Mouse (Mus musculus) left cerebral cortex, postnatal 25 days (tissue): Measurements from ENCODE around the gene Epb41. TPM values are rescaled to one million over a fixed set of nuclear protein-coding genes. Genes with fewer than 3 reads are reported as not detected.

Experiments
- DNase-seq, 2 experiments: peaks; one replicate each; pipeline ENCODE4 v3.0.0; 2022; ENCODE audit warnings: low spot score in 2 of 2, mixed read lengths in 1 of 2
- intact Hi-C: fragments of 180-260 bp; cut with DNase I; formaldehyde crosslinking; loops from one replicate; pipeline ENCODE4 v1.15.1; 2025
- total RNA-seq, 2 experiments: library from RNA; stranded (reverse); gene quantifications; 2 replicates each; pipeline ENCODE4 v1.2.3; 2021

The Epb41 gene
- total RNA-seq, 2 experiments from 2014 or later: 32.5 to 42.7 TPM

DNA sequence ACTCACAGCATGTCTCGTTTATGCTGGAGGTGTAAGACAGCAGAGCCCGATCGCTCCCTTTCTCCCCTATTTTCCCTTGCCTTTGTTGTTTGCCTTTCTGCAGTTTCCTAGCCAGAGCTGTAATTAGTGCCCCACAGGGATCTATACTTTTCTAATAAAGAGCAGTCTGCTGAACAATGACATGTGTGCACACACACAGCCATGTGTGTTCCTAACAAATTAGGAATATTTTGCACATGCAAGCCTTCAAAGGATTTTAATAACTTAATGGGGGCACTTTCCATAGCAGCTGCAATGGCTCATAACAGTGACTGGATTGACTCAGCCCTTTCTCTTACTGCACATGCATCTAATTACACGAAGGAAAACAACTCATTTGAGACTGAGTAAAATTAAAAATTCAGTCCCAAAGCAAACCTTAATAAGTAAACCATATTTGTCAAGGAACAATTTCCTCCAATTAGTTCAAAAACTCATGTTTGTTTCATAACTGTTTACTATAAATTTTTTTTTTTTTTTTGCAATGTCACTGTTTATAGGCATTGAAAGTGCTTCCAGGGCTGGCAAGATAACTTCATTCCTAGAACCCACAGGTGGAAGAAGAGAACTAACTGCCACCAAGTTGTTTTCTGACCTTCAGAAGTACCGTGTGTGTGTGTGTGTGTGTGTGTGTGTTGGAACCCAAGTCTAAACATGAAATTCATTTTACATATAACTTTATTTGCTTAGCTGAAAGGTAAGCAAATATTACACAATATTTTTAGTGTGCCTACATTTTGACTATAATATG lies 49.2 kb downstream of the Epb41 start:
- no peak for DNase-seq

GRCm38 (mm10) chr4:132025264-132025663 lies 49.9 kb downstream of the Epb41 start:
- DNase-seq: no peak
- intact Hi-C loops: no loop called here

More for the DNA sequence above, 49.2 kb downstream of the Epb41 start:
- intact Hi-C loops: no loop called here

GRCm38 (mm10) chr4:132023816-132024215 lies 51.3 kb downstream of the Epb41 start:
- no peak for DNase-seq
- intact Hi-C loops: no loop called here

DNA sequence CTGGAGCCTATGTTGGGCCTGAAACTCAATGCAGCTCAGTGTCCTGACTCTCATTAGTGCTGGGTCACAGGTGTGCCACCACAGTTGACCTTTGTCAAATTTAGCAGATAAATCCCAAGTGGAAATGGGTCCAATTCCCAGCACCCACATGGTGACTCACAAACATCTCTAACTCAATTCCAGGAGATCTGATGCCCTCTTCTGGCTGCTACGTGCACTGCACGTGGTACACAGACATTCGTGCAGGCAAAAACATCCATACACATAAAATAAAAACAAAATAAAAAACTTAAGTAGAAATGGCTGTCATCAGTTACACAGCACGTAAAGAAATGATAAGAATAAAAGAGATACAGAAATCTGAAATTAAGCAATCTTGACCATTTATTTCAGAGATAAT lies 52.5 kb downstream of the Epb41 start:
- DNase-seq: no peak
- intact Hi-C loops: no loop called here

DNA sequence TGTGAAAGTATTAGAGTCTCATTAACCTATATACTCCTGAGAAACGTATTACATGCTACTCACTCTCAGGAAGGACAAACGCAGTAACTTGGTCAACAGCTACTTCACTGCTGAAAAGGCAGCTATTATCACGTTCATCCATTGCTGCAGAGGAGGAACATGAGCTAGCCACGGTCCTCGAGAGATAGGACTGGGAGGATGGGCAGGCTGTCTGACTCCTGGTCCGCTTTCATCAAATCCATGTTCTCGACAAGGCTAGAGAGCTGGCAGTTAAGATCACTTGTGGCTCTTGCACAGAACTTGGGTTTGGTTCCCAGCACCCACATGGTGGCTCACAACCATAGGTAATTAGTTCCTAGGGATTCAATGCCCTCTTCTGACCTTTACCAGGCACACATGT lies 53.2 kb downstream of the Epb41 start:
- no peak for DNase-seq
- intact Hi-C loops: no loop called here

GRCm38 (mm10) chr4:132018547-132018946 lies 56.6 kb downstream of the Epb41 start:
- intact Hi-C loops: no loop called here
- DNase-seq: no peak

- DNase-seq: no peak
- intact Hi-C loops: no loop called here
Measured at GRCm38 (mm10) chr4:132015374-132015773, 59.7 kb downstream of the Epb41 start.

DNA sequence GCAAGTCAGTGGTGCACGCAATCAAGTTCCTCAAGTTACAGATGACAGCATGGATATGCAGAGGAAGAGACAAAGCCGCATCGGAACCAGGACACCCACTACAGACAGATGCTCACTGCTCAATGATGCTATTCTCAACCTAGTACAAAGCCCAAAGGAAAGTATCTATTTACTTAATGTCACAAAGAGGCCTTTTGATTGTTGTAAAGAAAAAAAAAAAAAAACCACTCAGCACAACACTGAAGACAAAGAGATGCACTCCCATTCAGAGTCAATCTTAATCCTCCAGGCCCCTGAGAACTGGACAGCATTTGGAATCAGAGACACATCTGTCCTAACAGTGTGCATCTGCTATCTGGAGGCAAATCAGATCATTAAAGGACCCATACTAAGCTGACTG lies 63.5 kb downstream of the Epb41 start:
- intact Hi-C loops: no loop called here
- DNase-seq: no peak

DNA sequence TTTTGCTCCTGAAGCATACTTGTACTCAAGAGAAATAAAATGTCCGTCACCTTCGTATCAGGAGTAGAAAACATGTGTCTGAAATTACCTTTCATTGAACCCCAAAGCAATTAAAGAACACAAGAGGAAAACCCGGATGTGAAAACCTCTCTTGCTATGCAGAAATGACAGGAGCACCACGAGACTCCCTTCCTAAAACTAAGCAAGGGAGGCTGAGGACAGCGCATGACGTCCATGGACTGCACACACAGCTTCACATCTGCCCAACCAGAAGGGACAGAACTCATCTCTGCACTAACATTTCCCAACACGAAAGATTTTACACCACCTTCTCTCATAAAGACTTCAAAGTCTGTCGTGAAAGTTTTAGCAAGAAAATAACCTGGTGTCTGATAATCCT lies 64.7 kb downstream of the Epb41 start:
- no peak for DNase-seq
- intact Hi-C loops: no loop called here

DNA sequence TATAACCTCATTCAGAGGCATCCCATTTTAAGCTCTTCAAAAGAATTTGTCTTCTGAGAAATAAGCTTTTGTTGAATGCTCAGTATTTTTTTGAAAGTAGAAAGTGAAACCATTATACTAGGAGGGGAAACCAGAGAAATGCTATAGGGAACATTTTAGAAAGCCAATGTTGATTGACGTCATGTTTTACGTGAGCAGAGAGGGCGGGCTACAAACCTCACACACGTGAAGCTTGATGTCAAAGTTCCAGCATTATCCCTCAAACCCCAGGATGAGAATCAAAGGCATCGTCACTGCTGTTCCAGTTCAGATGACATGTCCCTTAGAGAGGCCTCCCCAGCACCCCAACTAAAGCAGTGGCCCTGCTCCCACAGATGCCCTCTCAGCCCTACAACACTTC lies 66.9 kb downstream of the Epb41 start:
- no peak for DNase-seq
- intact Hi-C loops: no loop called here

DNA sequence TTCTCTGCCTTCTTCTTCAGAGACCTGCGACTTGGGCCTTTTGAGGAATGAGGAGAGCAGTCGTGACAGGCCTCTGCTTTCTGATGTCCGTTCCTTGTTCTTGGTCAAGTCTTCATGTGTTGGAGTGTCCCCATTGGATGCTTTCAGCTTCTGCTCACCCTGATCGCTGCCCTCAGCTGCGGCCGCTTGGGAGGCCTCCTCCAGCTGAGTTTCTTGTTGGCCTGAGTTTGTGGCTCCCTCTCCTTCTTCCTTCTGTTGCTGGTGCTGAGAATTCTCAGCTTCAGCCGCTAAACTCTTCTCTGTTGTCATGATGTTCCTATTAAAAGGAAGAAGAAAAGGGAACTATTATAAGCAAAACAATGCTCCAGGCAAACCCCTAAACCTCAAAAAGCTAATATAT lies 68.0 kb downstream of the Epb41 start:
- DNase-seq: no peak
- intact Hi-C loops: no loop called here

DNA sequence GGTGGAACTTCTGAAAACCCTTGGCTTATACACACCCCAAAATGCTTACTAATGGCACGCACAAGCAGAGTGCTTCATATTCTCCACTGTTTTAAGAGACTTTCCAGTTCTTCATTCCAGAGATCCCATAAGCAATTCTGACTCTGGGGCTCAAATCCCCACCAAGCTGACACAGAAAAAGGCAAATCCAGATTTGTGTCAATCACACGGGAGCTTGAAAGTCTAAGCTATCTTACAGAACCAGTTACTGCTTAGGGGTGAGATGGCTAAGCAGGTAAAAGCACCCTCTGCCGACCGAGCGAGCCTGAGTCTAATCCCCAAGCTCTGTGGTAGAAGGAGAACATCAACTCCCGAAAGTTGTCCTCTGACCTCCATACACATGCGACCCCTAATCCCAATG lies 76.5 kb downstream of the Epb41 start:
- intact Hi-C loops: no loop called here
- no peak for DNase-seq

DNA sequence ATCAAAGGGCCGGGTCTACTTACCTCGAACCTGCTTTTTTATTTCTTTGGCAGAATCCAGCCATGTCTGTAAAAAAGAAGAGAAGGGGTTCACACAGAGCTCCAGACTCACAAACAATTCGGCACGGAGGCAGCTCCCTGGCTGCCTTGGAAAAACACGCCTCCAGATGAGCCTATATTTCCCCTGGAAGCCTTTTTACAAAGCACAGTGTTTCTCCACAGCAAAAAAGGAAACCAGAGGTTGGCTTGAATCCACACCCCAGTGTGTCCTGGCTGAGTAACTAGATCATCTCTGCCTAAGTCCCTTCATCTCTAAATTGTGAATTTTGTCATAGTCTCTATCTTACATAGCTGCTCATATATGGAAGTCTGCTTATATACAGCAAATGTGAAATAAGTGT lies 77.6 kb downstream of the Epb41 start:
- intact Hi-C loops: no loop called here
- peak; percentile 50 to 91 for DNase-seq

DNA sequence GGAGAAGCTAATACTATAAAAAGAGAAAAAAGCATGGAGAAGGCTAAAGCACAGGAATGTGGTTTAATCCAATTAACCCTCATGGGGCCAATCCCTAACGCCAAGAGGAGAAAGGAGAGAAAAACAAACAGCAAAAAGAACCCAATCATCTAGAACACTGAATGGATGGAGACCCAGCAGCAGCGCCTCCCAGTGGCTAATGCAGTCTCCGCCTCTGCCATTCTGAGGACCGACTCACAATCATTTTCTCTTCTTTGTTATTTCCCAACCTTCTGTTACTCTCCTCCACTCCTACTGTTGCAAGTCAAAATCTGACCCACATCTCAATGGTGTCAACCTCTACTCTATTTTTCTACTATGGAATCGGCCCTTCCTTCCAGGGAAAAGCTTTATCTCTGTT lies 78.1 kb downstream of the Epb41 start:
- intact Hi-C loops: no loop called here
- DNase-seq: peak in 1 of 2 experiments; percentile 10

DNA sequence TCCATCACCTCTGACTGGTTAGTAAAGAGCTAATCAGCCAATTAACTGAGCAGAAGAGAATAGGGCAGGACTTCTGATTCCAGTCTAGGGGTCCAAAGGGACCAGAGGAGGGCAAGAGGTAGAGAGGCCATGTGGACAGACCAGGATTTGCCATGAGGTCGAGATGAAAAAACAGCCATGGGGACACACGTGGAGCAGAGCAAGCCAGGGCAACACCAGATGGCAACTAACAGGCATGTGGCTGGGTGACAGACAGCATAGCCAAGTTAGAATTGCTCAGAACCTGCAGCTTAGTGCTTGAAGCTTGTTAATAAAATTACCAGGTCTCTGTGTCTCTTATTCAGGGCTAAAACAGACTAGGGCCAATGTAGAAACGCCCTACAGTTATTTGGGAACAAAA lies 81.3 kb downstream of the Epb41 start:
- no peak for DNase-seq
- intact Hi-C loops: no loop called here

DNA sequence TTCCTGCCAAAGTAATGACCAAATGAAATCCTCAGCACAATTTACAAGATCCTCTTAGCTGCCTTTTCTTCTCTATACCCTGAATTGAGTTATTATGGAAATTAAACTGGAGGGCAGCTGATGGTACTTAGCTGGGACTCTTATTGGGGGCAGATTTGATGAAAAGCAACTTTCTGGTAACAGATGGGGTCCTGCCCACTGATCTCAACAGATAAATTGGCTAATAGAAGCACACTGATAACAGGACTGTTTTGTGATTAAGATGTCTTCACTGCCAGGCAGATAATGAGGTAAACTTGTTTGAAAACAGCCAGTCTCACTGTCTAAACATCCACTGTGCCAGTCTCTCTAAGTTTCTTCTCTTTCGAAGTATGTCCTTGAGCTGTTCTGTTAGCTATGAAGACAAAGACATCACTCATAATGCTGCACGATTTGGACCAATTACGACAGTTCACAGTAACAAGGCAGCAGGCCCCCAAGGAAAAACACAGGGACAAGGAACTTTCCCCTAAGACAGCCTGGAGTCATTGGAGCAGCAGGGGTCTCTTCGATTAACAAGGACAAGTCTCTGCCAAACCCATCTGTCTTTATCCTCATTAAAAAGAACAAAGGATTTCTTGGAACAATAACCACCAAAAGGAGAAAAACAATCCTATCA lies 92.1 kb downstream of the Epb41 start:
- no peak for DNase-seq
- intact Hi-C loops: no loop called here

- DNase-seq: no peak
- intact Hi-C loops: no loop called here
Measured at GRCm38 (mm10) chr4:131981755-131982154, 93.4 kb downstream of the Epb41 start.

- intact Hi-C loops: loop anchor here (1.0 to 5.0 kb wide), 3 partner anchors 102 to 200 kb away; no protein-coding TSS in a partner anchor
- peak; percentile 82 to 84 for DNase-seq
Measured at GRCm38 (mm10) chr4:131977201-131977600, 97.9 kb downstream of the Epb41 start.

GRCm38 (mm10) chr4:131970244-131970853 lies 104.8 kb downstream of the Epb41 start:
- no peak for DNase-seq
- intact Hi-C loops: no loop called here

DNA sequence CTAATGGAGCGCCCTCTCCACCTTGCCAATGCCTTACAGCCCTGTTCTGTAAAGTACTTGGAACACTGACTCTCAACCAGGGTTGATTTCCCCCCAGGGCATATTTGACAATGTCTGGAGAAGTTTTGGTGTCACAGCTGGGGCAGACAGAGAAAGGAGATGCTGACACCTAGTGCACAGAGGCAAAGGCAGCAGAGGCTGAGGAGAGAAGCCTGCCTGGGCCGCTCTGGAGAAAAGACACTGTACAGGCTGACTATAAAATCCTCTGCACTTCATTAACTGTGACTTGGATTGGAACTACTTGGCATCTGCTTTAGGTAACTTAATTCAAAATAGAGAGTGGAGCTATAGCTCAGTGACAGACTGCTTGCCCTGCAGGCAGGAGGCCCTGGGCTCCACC lies 106.2 kb downstream of the Epb41 start:
- DNase-seq: no peak
- intact Hi-C loops: loop anchor here (5.0 kb wide), 1 partner anchor 52 kb away; no protein-coding TSS in a partner anchor

GRCm38 (mm10) chr4:131957161-131957560 lies 118.0 kb downstream of the Epb41 start:
- DNase-seq: no peak
- intact Hi-C loops: no loop called here
